ENCODE assay signal across 12 mouse cellular contexts in genomic region chr9:56890522-56891250, GRCm38 (mm10). TPM values are rescaled to one million over a fixed set of nuclear protein-coding genes. Genes with fewer than 3 reads are reported as not detected.
A peak's percentile ranks its signal among the peaks of the same experiment; 100 is the strongest.
DNase-seq lines count a peak whose midpoint lies in the region; ATAC-seq and TF ChIP-seq lines count a peak whose summit lies in the region.
"Had no signal": no experiment of that assay in that cellular context is flagged by ENCODE, and none has a peak within 500 bp of the region (broad histone marks: within the 10 kb centered on the region; RNA-seq: fewer than 3 reads in every experiment).

No protein-coding gene starts in this region.

- H3K27me3 ChIP-seq in heart, embryonic 12.5 days (replicated peaks), result peaks cover 11% of the 10 kb centered on the region; the same call in 1 of the 2 replicates
- H3K27me3 ChIP-seq in liver, embryonic 12.5 days (replicated peaks), result peaks cover 7% of the 10 kb centered on the region; the same call in 1 of the 2 replicates
- no peaks in the 10 kb centered on the region for H3K27me3 ChIP-seq in liver, embryonic 11.5 days (replicated peaks; ENCODE audit: control insufficient read depth, insufficient read depth, low read length)
- H3K27me3 ChIP-seq in E14TG2a.4 (ENCODE audit: insufficient read depth, low read length), result peaks cover 61% of the 10 kb centered on the region
- H3K27me3 ChIP-seq: stomach, embryonic 15.5 days had no signal

- TF ChIP-seq POLR2A in cortical plate, adult 2 months (IDR thresholded peaks at IDR 0.05; ENCODE audit: extremely low read depth, insufficient read depth, low read length), result no peak

- no peak overlapping the region for H3K4me2 ChIP-seq in heart, embryonic 12.5 days
- 0 out of 2 replicates have a peak overlapping the region, but pooled peaks have one; percentile 51 for H3K4me2 ChIP-seq in liver, embryonic 12.5 days
- H3K4me2 ChIP-seq in liver, embryonic 11.5 days, result no peak overlapping the region; the same call in 1 of the 2 replicates

- no peaks in the 10 kb centered on the region for H3K9me3 ChIP-seq in heart, embryonic 12.5 days (replicated peaks)
- H3K9me3 ChIP-seq in liver, embryonic 12.5 days (replicated peaks), result no peaks in the 10 kb centered on the region
- no peaks in the 10 kb centered on the region for H3K9me3 ChIP-seq in liver, embryonic 11.5 days (ENCODE audit: control insufficient read depth, low read length)
- H3K9me3 ChIP-seq in E14TG2a.4 (ENCODE audit: low read length), result no peaks in the 10 kb centered on the region
- H3K9me3 ChIP-seq: kidney, embryonic 15.5 days; stomach, embryonic 15.5 days had no signal

- H3K4me1 ChIP-seq in heart, embryonic 12.5 days (replicated peaks), result peaks cover 30% of the 10 kb centered on the region
- peaks cover 10% of the 10 kb centered on the region; the same call in 1 of the 2 replicates for H3K4me1 ChIP-seq in liver, embryonic 12.5 days
- H3K4me1 ChIP-seq in liver, embryonic 11.5 days (replicated peaks; ENCODE audit: control insufficient read depth, insufficient read depth, low read length), result 0 out of 2 replicates have a peak, but pooled peaks cover 6% of the 10 kb centered on the region
- H3K4me1 ChIP-seq in E14TG2a.4 (replicated peaks; ENCODE audit: low read depth, low read length), result peaks cover 44% of the 10 kb centered on the region
- H3K4me1 ChIP-seq in cortical plate, adult 2 months (ENCODE audit: control insufficient read depth, insufficient read depth, low read length), result no peaks in the 10 kb centered on the region; the same call in none of the 2 replicates

- no peak for DNase-seq in heart, adult 9 months (ENCODE audit: low spot score in 2 of 2)
- no peak for DNase-seq in liver, embryonic 11.5 days (ENCODE audit: low spot score)
- DNase-seq in Muller cell, postnatal 12 days (ENCODE audit: inconsistent ontology term), result no peak
- DNase-seq: gastrocnemius, postnatal 10 days had no signal

- WGBS in heart, embryonic 12.5 days, result 66% methylated on average over 11 of the region's 11 CpGs
- WGBS in liver, embryonic 12.5 days (ENCODE audit: insufficient replicate concordance), result 48% methylated on average over 11 of the region's 11 CpGs
- WGBS in liver, embryonic 11.5 days, result 68% methylated on average over 11 of the region's 11 CpGs

- H3K36me3 ChIP-seq in heart, embryonic 12.5 days, result peaks cover 73% of the 10 kb centered on the region
- H3K36me3 ChIP-seq in liver, embryonic 12.5 days, result no peaks in the 10 kb centered on the region
- no peaks in the 10 kb centered on the region; the same call in 1 of the 2 replicates for H3K36me3 ChIP-seq in liver, embryonic 11.5 days (ENCODE audit: control insufficient read depth, insufficient read depth, low read length)
- no peaks in the 10 kb centered on the region for H3K36me3 ChIP-seq in E14TG2a.4 (ENCODE audit: insufficient read depth, low read length)

- no peak overlapping the region for H3K9ac ChIP-seq in heart, embryonic 12.5 days
- H3K9ac ChIP-seq in liver, embryonic 12.5 days, result no peak overlapping the region
- H3K9ac ChIP-seq in liver, embryonic 11.5 days (ENCODE audit: low read depth, low read length), result no peak overlapping the region
- H3K9ac ChIP-seq: kidney, embryonic 15.5 days; stomach, embryonic 15.5 days had no signal

- no peak; the same call in 1 of the 2 replicates for TF ChIP-seq CTCF in E14TG2a.4 (conservative IDR thresholded peaks at IDR 0.05; ENCODE audit: low read length)
- TF ChIP-seq CTCF in cortical plate, adult 2 months (IDR thresholded peaks at IDR 0.05; ENCODE audit: extremely low read depth, insufficient read depth, low read length), result 0 out of 2 replicates have a peak, but pooled peaks have one; percentile 3

- no peak for ATAC-seq in heart, embryonic 12.5 days (ENCODE audit: insufficient number of reproducible peaks, low FRiP score)
- no peak for ATAC-seq in liver, embryonic 12.5 days
- ATAC-seq in liver, embryonic 11.5 days (replicated peaks; ENCODE audit: low FRiP score), result no peak
- ATAC-seq: inflammation-experienced regulatory T-cells, adult 6 months had no signal

- 0 out of 2 replicates have a peak overlapping the region, but pooled peaks have one; percentile 37 for H3K27ac ChIP-seq in heart, embryonic 12.5 days (ENCODE audit: poor library complexity, severe bottlenecking)
- no peak overlapping the region for H3K27ac ChIP-seq in liver, embryonic 12.5 days
- no peak overlapping the region for H3K27ac ChIP-seq in liver, embryonic 11.5 days (ENCODE audit: low read depth, low read length)
- H3K27ac ChIP-seq in cortical plate, adult 2 months (ENCODE audit: insufficient read depth, low read length), result no peak overlapping the region
- H3K27ac ChIP-seq: stomach, embryonic 15.5 days had no signal

- H3K4me3 ChIP-seq in heart, embryonic 12.5 days, result no peak overlapping the region
- no peak overlapping the region for H3K4me3 ChIP-seq in liver, embryonic 12.5 days
- no peak overlapping the region for H3K4me3 ChIP-seq in liver, embryonic 11.5 days (ENCODE audit: low read depth, low read length)
- H3K4me3 ChIP-seq in E14TG2a.4 (replicated peaks; ENCODE audit: low read length), result peak overlapping the region; percentile 74; the same call in 1 of the 2 replicates
- H3K4me3 ChIP-seq in cortical plate, adult 2 months (ENCODE audit: insufficient read depth, low read length), result no peak overlapping the region

RNA-seq across cellular contexts. Expression of gene Cspg4, which starts 25.9 kb away (rescaled TPM):
- polyA plus RNA-seq in heart, embryonic 12.5 days (2016; fragmentation: Nextera tagmentation; extraction: Ambion mirVana), result 32.5 and 35.9 TPM in 2 replicates
- 0.62 and 0.63 TPM in 2 replicates for polyA plus RNA-seq in liver, embryonic 12.5 days (2016; fragmentation: Nextera tagmentation; extraction: Ambion mirVana)
- 1.1 and 1.3 TPM in 2 replicates for polyA plus RNA-seq in liver, embryonic 11.5 days (2014; fragmentation: Nextera tagmentation; extraction: Ambion mirVana)
- polyA plus RNA-seq in cortical plate, adult 2 months (2012; rRNA removed), result 12.5 and 13.3 TPM in 2 replicates
- polyA plus RNA-seq: CD4-positive, CD25-positive, alpha-beta regulatory T cell, adult 4 months; inflammation-experienced regulatory T-cells, adult 6 months had no signal

RNA-seq across cellular contexts. Expression of gene Odf3l1, which starts 26.2 kb away (rescaled TPM):
- polyA plus RNA-seq in heart, embryonic 12.5 days (2016; fragmentation: Nextera tagmentation; extraction: Ambion mirVana), result 0.84 and 1.5 TPM in 2 replicates
- not detected in 2 replicates for polyA plus RNA-seq in liver, embryonic 12.5 days (2016; fragmentation: Nextera tagmentation; extraction: Ambion mirVana)
- 0.17 TPM in 1 of 2 replicates, not detected in the other for polyA plus RNA-seq in liver, embryonic 11.5 days (2014; fragmentation: Nextera tagmentation; extraction: Ambion mirVana)
- polyA plus RNA-seq in cortical plate, adult 2 months (2012; rRNA removed), result 0.11 and 0.38 TPM in 2 replicates
- polyA plus RNA-seq: CD4-positive, CD25-positive, alpha-beta regulatory T cell, adult 4 months; inflammation-experienced regulatory T-cells, adult 6 months had no signal

RNA-seq across cellular contexts. Expression of gene Snx33, which starts 37.5 kb away (rescaled TPM):
- 10.2 and 10.5 TPM in 2 replicates for polyA plus RNA-seq in heart, embryonic 12.5 days (2016; fragmentation: Nextera tagmentation; extraction: Ambion mirVana)
- 1.8 and 2.2 TPM in 2 replicates for polyA plus RNA-seq in liver, embryonic 12.5 days (2016; fragmentation: Nextera tagmentation; extraction: Ambion mirVana)
- 3.8 and 3.9 TPM in 2 replicates for polyA plus RNA-seq in liver, embryonic 11.5 days (2014; fragmentation: Nextera tagmentation; extraction: Ambion mirVana)
- 6.4 and 7.4 TPM in 2 replicates for polyA plus RNA-seq in cortical plate, adult 2 months (2012; rRNA removed)

RNA-seq across cellular contexts. Expression of gene Imp3, which starts 46.6 kb away (rescaled TPM):
- 58.2 and 65.0 TPM in 2 replicates for polyA plus RNA-seq in heart, embryonic 12.5 days (2016; fragmentation: Nextera tagmentation; extraction: Ambion mirVana)
- 71.1 and 76.1 TPM in 2 replicates for polyA plus RNA-seq in liver, embryonic 12.5 days (2016; fragmentation: Nextera tagmentation; extraction: Ambion mirVana)
- polyA plus RNA-seq in liver, embryonic 11.5 days (2014; fragmentation: Nextera tagmentation; extraction: Ambion mirVana), result 105 and 110 TPM in 2 replicates
- polyA plus RNA-seq in cortical plate, adult 2 months (2012; rRNA removed), result 84.9 and 86.0 TPM in 2 replicates

RNA-seq across cellular contexts. Expression of gene Snupn, which starts 60.0 kb away (rescaled TPM):
- 16.7 and 17.4 TPM in 2 replicates for polyA plus RNA-seq in heart, embryonic 12.5 days (2016; fragmentation: Nextera tagmentation; extraction: Ambion mirVana)
- 13.2 and 13.6 TPM in 2 replicates for polyA plus RNA-seq in liver, embryonic 12.5 days (2016; fragmentation: Nextera tagmentation; extraction: Ambion mirVana)
- 21.7 and 22.6 TPM in 2 replicates for polyA plus RNA-seq in liver, embryonic 11.5 days (2014; fragmentation: Nextera tagmentation; extraction: Ambion mirVana)
- polyA plus RNA-seq in cortical plate, adult 2 months (2012; rRNA removed), result 15.7 and 16.0 TPM in 2 replicates
